Mouse (Mus musculus): ENCODE measurements at regions not wholly inside any gene's neighbourhood (a gene's known extent, or its start where the extent isn't known, plus 50 kb on each side); places are given as distances from the start of the nearest gene placed in this dataset.

DNA sequence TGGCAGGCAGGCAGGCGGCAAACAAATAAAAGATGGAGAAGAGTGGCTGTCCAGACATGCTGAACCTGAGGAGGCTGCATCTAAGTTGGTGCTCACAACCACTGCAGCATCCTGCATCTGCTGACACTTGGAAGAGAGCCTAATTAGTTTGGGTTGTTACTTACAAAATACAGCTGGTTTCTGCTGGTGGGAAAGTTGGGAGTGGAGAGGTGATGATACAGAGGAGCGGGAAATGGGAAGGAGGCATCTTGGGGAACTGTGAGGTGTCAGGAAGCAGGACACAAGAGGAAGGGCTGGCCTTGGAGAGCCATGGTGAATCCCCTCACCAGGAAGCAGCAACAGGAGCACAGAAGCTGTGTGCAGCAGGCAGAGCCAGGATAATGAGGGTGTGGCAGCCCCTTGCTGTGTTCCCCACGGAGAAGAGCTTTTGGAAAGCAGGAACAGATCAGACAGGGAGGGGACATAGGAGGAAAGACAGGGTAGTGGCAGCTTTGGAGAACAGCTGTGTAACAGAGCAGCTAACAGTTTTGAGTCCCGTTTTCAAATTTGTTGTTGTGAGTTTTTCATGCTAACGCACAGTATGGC is 58.0 kb upstream of the Coch start:
- H3K36me3 ChIP-seq (ENCODE audit: control insufficient read depth, insufficient read depth, low read length, poor library complexity, severe bottlenecking): no peaks in the 10 kb centered on the region

More for the DNA sequence above, 58.0 kb upstream of the Coch start:
- H3K4me3 ChIP-seq (ENCODE audit: insufficient read depth in 1 of 2, low read depth in 1 of 2, low read length in 2 of 2, poor library complexity in 1 of 2, severe bottlenecking in 1 of 2): no peak overlapping the region
- no peaks in the 10 kb centered on the region for H3K9me3 ChIP-seq (ENCODE audit: control insufficient read depth, insufficient read depth, low read depth, low read length)
- H3K9ac ChIP-seq (ENCODE audit: insufficient read depth, low read depth, low read length, poor library complexity, severe bottlenecking): no peak overlapping the region
- DNase-seq (ENCODE audit: low read depth, low spot score): peak; percentile 29
- peak overlapping the region; percentile 1; the same call in 1 of the 2 replicates for H3K27ac ChIP-seq (ENCODE audit: insufficient read depth, low read depth, low read length, poor library complexity, severe bottlenecking)
- in situ Hi-C loops (cut with MboI; ENCODE audit: low sequenced_read_pairs in 2 of 2, unreplicated experiment in 2 of 2): no loop called here
- H3K4me1 ChIP-seq (ENCODE audit: control insufficient read depth in 2 of 2, insufficient read depth in 2 of 2, low read length in 2 of 2, poor library complexity in 1 of 2): peaks cover 1 to 15% of the 10 kb centered on the region in 2 experiments; a peak in 2 of 4 replicates
- no peak for TF ChIP-seq ZNF384 (IDR thresholded peaks at IDR 0.05; ENCODE audit: low read depth, low read length)
- TF ChIP-seq ZC3H11A (IDR thresholded peaks at IDR 0.05; ENCODE audit: borderline replicate concordance, low read depth, low read length): no peak
- no peak for TF ChIP-seq MAFK (IDR thresholded peaks at IDR 0.05; ENCODE audit: insufficient read depth, low read depth, low read length)
- TF ChIP-seq HCFC1 (IDR thresholded peaks at IDR 0.05; ENCODE audit: borderline replicate concordance, insufficient read depth, low read length): no peak
- no peak for TF ChIP-seq CHD2 (IDR thresholded peaks at IDR 0.05; ENCODE audit: low read depth, low read length)

Data from ES-E14 (cell line).